Comparison of ENCODE assay signal across 7 mouse cellular contexts in the genomic region with DNA sequence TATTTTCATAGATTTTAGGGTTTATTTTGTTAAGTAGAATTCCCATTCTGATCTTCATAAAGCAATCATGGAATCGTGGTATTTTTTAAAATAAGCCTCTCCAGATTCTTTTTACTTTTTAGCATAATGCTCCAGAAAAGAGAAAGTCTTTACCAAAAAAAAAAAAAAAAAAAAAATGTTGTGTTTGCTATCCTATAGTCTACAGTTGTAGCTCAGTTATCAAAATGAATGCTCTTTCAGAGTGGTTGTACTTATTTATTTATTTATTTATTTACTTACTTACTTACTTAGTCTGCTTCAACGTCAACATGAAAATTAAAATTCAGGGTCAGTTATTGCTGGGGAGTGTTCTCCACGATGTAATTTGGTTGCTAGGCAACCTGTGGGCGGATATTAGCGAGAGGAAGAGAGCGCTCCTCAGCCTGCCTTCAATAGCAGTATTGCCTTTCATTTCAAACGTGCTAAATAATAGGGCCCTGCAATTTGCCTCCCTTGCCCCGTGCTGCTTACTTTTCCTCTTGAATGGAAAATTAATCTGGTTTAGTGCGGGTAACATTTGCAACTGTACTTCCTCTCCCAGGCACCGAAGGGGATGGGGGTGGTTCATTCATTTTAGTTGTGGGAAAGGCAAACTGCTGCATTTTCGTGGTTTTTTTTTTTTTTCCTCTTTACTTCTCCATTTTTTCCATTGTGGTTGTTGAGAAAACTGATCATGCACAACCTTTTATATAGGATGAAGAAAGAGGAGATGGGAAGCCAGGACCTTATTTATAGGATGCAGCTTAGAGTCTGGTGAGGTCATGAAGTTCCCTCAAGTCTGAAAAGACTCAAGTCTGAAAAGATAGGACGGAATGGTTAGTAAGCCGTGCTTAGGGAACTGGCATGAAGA. TPM values are rescaled to one million over a fixed set of nuclear protein-coding genes. Genes with fewer than 3 reads are reported as not detected.
DNase-seq lines count a peak whose midpoint lies in the region; ATAC-seq lines count a peak whose summit lies in the region.

No protein-coding gene starts in this region.

- no peaks in the 10 kb centered on the region for H3K27me3 ChIP-seq in intestine, embryonic 16.5 days (replicated peaks; ENCODE audit: control insufficient read depth, insufficient read depth, low read length)
- no peaks in the 10 kb centered on the region for H3K27me3 ChIP-seq in limb, embryonic 11.5 days (ENCODE audit: control insufficient read depth, insufficient read depth, low read length)
- H3K27me3 ChIP-seq in midbrain, embryonic 12.5 days = no peaks in the 10 kb centered on the region
- no peaks in the 10 kb centered on the region for H3K27me3 ChIP-seq in splenic B cell, adult 2 months (ENCODE audit: control insufficient read depth, insufficient read depth, low read length, poor library complexity, severe bottlenecking)

- peak overlapping the region; percentile 19; the same call in 1 of the 2 replicates for H3K4me3 ChIP-seq in intestine, embryonic 16.5 days (ENCODE audit: low read length)
- 0 out of 2 replicates have a peak overlapping the region, but pooled peaks have one; percentile 5 for H3K4me3 ChIP-seq in limb, embryonic 11.5 days (ENCODE audit: low read depth, low read length)
- H3K4me3 ChIP-seq in midbrain, embryonic 12.5 days = no peak overlapping the region

- H3K4me2 ChIP-seq in intestine, embryonic 16.5 days (ENCODE audit: low read depth, low read length) = peak overlapping the region; percentile 47
- peak overlapping the region; percentile 36 for H3K4me2 ChIP-seq in limb, embryonic 11.5 days (ENCODE audit: low read depth, severe bottlenecking)
- H3K4me2 ChIP-seq in midbrain, embryonic 12.5 days (replicated peaks) = peak overlapping the region; percentile 45

- peaks cover 8% of the 10 kb centered on the region; the same call in 1 of the 2 replicates for H3K4me1 ChIP-seq in intestine, embryonic 16.5 days (ENCODE audit: control insufficient read depth, insufficient read depth, low read length)
- H3K4me1 ChIP-seq in limb, embryonic 11.5 days (ENCODE audit: control insufficient read depth, insufficient read depth, low read length) = 0 out of 2 replicates have a peak, but pooled peaks cover 4% of the 10 kb centered on the region
- peaks cover 22% of the 10 kb centered on the region for H3K4me1 ChIP-seq in midbrain, embryonic 12.5 days

- peak; percentile 72 for DNase-seq in MEL-GATA-1-ER (ENCODE audit: extremely low read depth, low read depth)
- DNase-seq in c-Kit-negative CD71-positive TER-119-positive erythroid progenitor cells, embryonic 14.5 days (ENCODE audit: low read depth, low spot score) = peak; percentile 17
- DNase-seq in frontal cortex, postnatal 10 days (ENCODE audit: low spot score in 2 of 2) = peak; percentile 28 to 48
- peak; percentile 56 for DNase-seq in limb, embryonic 11.5 days (ENCODE audit: low spot score)
- DNase-seq in splenic B cell, adult 2 months (ENCODE audit: low read depth, low spot score) = peak; percentile 91

- no peaks in the 10 kb centered on the region for H3K36me3 ChIP-seq in intestine, embryonic 16.5 days (ENCODE audit: control insufficient read depth, insufficient read depth, low read length)
- H3K36me3 ChIP-seq in limb, embryonic 11.5 days (ENCODE audit: control insufficient read depth, insufficient read depth, low read length) = no peaks in the 10 kb centered on the region
- H3K36me3 ChIP-seq in midbrain, embryonic 12.5 days = no peaks in the 10 kb centered on the region
- no peaks in the 10 kb centered on the region for H3K36me3 ChIP-seq in splenic B cell, adult 2 months (ENCODE audit: control insufficient read depth, insufficient read depth, low read length, poor library complexity, severe bottlenecking)

- peak; percentile 48 for ATAC-seq in intestine, embryonic 16.5 days
- peak; percentile 35; the same call in 1 of the 2 replicates for ATAC-seq in limb, embryonic 11.5 days (ENCODE audit: insufficient number of reproducible peaks, low FRiP score, low TSS enrichment, low read depth)
- ATAC-seq in midbrain, embryonic 12.5 days (ENCODE audit: low FRiP score, low read depth) = peak; percentile 88

- peak overlapping the region; percentile 80 for H3K27ac ChIP-seq in intestine, embryonic 16.5 days (ENCODE audit: low read length)
- H3K27ac ChIP-seq in limb, embryonic 11.5 days (replicated peaks; ENCODE audit: low read depth, low read length) = peak overlapping the region; percentile 81
- H3K27ac ChIP-seq in midbrain, embryonic 12.5 days (replicated peaks) = peak overlapping the region; percentile 58

- no peaks in the 10 kb centered on the region for H3K9me3 ChIP-seq in intestine, embryonic 16.5 days (ENCODE audit: control insufficient read depth, low read length)
- no peaks in the 10 kb centered on the region for H3K9me3 ChIP-seq in limb, embryonic 11.5 days (ENCODE audit: control insufficient read depth, low read length)
- H3K9me3 ChIP-seq in midbrain, embryonic 12.5 days = no peaks in the 10 kb centered on the region

- peak overlapping the region; percentile 24; the same call in 1 of the 2 replicates for H3K9ac ChIP-seq in intestine, embryonic 16.5 days (ENCODE audit: low read depth, low read length)
- no peak overlapping the region for H3K9ac ChIP-seq in limb, embryonic 11.5 days (ENCODE audit: low read length)
- no peak overlapping the region for H3K9ac ChIP-seq in midbrain, embryonic 12.5 days (replicated peaks)

- WGBS in intestine, embryonic 16.5 days = 30% methylated on average over 13 of the region's 13 CpGs
- WGBS in limb, embryonic 11.5 days = 30% methylated on average over 13 of the region's 13 CpGs
- 12% methylated on average over 13 of the region's 13 CpGs for WGBS in midbrain, embryonic 12.5 days

RNA-seq across cellular contexts. Expression of gene Plcl2, which starts 39.4 kb away (rescaled TPM):
- polyA plus RNA-seq in intestine, embryonic 16.5 days (2015; fragmentation: Nextera tagmentation; extraction: Ambion mirVana) = 4.0 TPM in 2 replicates
- polyA plus RNA-seq in limb, embryonic 11.5 days (2014; fragmentation: Nextera tagmentation; extraction: Ambion mirVana) = 5.3 and 5.8 TPM in 2 replicates
- 7.4 and 7.7 TPM in 2 replicates for polyA plus RNA-seq in midbrain, embryonic 12.5 days (2016; fragmentation: Nextera tagmentation; extraction: Ambion mirVana)

Comparison
In these comparisons a context has a peak if more than half of its experiments do, and no peak if none do; other contexts are left out.
1. DNase-seq: peak in every context shown above with its lines; median percentile 91 in splenic B cell, adult 2 months; 72 in MEL-GATA-1-ER; 56 in limb, embryonic 11.5 days; 38 in frontal cortex, postnatal 10 days; 17 in c-Kit-negative CD71-positive TER-119-positive erythroid progenitor cells, embryonic 14.5 days.
2. ATAC-seq: peak in every context shown above with its lines; median percentile 88 in midbrain, embryonic 12.5 days; 48 in intestine, embryonic 16.5 days; 35 in limb, embryonic 11.5 days.